Mouse (Mus musculus): ENCODE data around the gene Fgfr2.
A peak's percentile ranks its signal among the peaks of the same experiment; 100 is the strongest.

Fgfr2 gene

DNA sequence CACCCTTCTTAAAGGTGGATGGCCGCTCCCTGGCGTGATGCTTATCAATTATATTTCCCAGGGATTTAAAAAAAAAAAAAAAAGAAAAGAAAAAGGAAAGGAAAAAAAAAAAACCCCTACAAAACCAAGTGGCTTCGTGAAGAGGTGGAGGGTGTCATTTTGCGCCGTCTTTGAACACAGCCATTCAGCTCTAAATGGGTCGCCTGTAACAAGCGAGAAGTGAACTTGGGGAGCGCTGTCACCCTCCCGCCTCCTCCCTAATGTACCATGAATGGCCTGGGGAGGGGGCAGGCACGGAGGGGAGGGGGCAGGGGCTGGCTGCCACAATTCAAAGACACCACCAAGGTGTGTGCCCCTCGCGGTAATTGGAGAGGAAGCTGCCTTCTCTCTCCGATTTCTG lies 1478.6 kb downstream of the Fgfr2 start:
- no peak for DNase-seq

DNA sequence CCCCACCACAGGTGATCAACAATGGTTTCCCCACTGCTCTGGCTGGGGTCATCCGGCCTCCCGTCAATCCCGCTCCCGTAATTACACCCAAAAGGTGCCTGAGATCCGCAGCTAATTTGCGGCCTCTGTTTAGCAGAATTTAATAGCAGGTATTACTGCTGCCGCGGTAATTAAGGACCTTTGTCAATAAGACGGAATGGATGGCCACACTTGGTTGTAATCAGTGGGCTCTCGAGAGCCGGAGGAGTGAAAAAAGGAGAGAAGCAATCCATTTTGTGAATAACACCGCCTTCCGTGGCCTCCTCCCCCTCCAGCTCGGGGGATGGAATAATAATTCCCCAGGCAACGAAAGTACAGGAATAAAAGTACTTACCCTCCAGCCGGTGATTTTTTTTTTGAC lies 1479.1 kb downstream of the Fgfr2 start:
- DNase-seq, result no peak

DNA sequence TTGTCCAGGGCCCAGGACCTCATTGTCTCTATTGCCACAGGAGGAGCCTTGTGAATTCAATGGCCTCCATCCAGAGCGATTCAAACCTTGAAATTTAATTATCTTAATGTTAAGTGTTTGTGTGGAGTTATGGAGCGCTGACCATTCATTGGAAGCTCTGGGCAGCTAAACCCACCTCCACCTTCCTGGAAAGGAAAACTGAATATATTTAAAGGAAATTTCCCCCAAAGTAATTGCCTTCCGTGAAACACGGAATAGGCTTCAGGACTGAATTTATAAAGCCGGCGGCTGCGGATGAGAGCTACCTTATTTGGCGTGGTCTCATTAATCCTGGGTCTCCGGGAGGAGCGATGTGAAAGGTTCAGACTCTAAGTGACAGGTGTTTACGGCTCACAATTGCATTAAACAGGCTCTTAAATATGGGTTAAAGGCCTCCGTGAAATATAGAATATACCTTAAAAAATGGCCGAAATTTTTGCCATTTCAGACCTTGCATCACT lies 1479.8 kb downstream of the Fgfr2 start:
- DNase-seq, result no peak

DNA sequence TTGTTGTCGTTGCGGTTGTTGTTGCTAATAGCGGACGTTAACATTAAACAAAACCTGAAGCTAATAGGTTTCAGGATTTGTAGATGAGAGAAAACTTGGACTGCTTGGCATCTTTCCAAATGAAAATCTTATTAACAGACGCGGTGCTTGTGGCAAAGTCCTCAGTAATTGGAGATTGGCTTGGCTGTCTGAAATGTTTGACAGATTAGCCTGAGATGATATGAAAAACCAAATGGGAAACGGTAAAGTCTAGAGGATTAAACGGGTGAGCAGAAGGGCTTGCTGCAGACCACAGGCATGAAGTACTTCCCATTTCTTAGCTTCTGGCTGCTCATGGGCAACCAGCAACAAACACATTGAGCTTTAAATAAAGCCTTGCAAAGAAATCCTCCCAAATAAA lies 1493.6 kb downstream of the Fgfr2 start:
- DNase-seq, result no peak

DNA sequence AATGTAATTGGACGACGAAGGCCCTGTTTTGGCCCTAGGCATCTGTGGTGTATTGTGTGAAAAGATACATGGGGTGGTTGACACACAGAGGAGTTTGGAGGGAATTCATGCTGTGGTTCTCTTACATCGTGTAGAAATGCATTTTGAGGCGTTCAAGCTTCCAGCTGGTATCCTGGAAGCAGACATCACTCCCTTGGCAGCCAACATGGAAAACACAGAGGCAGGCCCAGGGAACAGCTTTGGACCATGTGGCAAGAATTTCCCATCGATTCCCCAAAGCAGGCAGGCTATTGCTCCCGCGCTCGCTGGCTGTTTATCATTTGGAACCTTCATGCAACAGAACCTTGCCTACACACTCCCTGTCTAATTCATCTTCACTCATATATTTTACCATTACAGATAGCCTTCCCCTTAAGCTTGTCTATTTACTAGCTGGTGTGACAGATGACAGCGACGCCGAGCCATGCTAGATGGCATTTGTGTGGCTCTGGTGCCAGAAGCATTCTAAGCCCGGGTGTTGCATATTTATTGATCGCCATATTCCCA lies 1494.2 kb downstream of the Fgfr2 start:
- DNase-seq, result no peak

DNA sequence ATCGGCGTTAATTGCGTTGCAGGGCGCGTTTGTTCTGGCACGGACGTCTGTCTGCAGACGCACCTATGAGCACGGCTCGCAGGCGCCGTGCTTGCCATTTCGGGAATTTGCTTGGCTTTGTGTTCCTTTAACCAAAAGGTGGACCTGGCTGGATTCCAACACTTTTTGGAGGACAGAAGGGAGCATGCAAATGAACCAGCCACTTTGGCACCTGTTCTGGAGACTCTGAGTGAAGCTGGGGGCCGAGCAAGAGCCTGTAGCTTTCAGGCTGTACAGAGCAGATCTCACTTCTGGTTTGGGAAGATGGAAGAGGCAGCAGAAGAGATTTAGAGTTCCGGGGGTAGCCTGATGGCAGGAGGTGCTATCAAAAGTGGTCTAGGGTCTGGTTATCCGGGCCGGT lies 1494.8 kb downstream of the Fgfr2 start:
- peak; percentile 5 for DNase-seq

DNA sequence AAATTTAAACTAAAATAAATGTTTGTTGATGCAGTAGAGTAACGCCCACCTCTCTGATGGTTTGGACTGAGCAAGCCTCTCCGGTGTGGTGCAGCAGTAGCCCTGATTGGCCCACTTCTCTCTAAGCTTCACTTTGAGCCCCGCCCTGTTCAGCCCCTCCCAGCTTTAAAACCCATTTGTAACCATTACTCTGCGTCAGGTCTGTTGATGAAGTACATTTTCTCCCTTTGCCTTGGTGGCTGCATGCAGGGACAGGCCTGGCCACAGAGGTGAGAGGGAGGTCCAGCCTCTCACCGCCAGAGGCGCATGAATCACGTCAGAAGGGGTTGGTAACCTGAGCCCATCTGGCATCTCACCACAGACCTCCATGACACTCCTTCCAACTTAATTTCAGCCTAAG lies 1513.5 kb downstream of the Fgfr2 start:
- DNase-seq, result no peak

DNA sequence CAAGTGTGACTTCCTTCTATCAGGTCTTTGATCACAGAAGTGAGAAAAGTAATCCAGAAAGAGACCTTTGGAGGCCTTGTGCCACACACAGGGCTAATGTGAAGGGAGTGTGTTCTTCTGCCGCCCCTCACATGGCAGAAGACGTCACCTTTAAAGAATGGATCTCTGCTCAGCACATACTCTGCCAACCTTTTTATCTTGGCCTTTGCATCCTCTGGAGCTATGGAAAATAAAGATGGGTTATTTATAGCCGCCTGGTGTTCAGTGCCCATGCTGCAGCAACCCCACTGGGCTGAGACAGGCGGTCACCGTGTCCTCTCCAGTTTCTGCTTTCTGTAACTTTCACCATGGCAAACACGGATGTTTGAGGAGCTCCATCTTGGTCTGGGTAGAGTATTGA lies 1515.1 kb downstream of the Fgfr2 start:
- DNase-seq, result no peak

DNA sequence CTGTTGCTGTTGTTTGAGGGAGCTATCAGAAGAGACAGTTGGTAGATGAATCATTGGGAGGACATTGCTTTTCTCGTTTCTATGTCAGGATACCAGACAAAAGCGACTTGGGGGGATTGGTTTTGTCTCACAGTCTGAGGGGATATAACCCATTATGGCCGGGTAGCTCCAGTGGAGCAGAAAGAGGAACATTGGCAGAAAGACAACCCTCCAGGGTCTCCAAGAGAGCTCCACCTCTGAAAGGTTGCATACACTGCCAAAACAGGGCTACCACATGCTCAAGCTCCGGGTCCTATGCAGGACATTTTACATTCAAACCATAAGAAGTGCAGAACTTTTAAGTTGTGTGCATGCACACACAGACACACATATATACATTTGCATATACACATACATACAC lies 1517.7 kb downstream of the Fgfr2 start:
- DNase-seq, result no peak

DNA sequence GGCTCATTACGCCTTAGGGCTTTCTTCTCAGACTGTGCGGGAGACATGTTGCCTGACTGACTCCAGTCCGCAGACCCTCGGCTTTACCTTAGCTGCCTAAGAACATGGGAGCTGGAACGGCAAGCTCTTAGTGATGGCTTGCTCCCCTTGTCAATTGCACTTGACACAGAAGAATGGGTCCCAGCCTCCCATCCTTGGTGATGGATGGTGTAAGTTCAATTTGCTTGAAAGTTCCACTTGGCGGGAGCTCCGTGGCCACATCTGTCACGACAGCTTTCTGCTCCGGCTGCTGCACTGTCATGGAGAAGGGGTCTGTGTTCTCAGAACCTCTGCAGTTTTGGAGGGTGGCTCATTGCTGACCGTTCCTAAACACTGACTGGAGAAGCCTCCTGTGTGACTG lies 1518.2 kb downstream of the Fgfr2 start:
- no peak for DNase-seq

DNA sequence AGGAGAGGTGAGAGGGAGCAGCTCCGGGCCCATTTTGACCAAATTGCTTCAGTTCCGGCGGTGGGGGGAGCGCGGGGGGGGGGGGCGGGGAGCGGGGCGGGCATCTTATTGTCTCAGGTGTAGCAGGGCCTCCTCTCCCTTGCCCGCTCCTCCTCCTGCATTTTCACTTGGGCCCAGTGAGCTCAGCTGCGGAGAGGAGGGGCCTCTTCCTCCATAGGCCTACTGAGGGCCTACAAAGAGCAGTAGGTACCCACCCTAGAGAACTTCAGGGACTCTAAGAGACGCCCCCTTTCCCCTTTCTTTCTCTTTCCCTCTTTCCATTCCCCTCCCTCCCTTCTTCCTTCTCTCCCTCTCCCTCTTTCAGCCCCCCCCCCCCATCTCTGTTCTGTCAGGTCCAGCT lies 1520.0 kb downstream of the Fgfr2 start:
- DNase-seq, result no peak

DNA sequence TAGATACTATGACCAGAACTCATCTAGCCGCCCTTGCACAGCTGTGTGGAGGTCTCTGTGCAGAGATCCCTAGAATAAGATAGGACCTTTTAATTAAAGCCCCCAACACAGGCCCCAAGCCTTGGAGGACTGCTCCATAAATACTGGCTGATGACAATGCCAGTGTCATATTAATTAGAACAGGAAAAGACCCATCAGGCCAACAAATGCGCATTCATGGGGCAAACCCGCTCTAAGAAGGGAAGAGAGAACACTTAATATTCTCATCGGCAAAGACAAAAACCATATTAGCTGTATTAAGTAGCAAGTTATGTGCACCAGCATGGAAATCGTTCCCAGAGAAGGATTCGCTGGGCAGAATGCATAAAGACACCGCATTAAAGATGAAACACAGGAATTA lies 1521.0 kb downstream of the Fgfr2 start:
- DNase-seq, result no peak

DNA sequence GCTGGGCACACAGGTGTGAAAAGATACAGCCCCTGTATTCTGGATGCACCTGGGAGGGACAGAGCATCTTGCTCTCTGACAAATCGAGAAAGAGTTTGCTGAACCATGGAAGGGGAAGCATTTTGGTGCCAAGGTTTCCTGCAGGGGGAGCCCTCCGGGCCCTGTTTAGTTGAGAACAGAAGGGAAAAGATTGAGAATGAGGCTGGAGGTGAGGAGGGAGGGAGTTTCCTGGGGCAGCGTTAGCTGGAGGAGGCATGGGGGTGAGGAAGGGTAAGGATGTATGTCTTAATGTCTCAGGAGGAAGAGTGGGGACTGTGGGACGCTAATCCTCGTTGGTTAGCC lies 1524.7 kb downstream of the Fgfr2 start:
- peak; percentile 4 for DNase-seq

DNA sequence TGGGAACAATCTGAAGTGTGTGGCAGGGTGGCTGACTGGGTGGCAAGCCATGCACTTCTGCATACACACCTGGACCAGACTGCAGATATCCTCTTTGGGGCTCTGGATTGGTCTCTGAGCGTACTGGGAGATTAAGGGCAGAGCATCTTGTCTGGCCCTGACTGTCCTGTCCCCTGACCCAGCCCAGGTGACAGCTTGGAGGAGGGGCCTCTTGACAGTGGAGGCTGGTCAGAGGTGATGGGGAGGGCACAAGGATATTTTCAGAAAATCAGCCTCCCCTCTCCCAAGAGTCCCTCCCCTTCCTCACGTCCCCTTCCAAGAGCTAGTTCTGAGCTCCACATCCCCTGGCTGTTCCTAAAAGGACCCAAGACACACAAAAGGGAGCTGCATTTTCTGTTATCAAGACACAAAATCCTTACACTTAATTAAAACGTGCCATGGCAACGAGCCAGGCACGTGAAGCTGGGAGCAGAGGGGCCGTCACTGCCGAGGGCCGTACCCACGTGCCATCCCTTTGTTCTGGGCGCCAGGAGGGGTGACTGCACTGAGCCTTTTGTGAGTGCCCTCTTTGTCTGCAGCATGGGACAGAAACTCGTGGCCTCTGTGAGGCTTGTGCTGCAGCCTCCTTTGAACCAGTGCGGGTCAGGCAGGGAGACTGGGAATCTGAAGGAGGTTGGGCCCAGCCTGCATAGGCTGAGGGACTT lies 1525.2 kb downstream of the Fgfr2 start:
- no peak for DNase-seq

DNA sequence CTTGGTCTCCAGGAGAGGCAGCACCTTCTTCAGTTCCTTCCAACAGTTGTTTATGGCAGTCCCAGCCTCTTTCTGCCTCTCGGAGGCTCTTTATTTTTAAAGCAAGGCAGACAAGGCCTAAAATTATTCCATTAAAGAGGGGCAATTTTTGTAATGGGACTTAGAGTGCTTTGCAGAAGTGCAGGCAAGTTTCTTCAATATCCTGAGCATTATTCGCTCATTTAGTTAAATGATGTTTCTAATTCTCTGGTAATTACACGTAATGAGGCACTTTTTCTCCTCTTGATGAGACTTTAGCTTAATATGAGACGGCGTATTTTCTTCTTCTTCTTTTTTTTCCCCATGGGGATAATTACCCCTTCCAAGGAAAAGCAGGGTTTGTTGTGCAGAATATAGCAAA lies 1537.6 kb downstream of the Fgfr2 start:
- no peak for DNase-seq

DNA sequence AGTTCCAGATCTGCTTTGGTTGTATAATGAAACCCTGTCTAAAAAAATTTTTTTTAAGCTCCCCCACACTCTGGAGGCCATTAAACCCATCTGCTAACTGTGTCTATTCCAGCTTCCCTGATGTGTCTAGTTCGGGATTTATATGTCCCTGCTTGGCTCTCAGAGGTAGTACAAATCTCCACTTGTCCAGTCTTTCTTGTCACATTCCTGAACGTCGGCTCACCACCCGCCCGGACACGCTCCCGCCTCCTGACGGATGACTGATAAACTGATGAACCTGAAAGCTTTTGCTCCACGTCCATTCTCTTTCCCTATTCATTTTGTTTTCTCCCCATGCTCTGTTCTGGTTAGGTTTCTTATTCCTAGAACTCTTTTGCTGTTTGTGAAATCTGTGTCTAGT lies 1541.0 kb downstream of the Fgfr2 start:
- no peak for DNase-seq

DNA sequence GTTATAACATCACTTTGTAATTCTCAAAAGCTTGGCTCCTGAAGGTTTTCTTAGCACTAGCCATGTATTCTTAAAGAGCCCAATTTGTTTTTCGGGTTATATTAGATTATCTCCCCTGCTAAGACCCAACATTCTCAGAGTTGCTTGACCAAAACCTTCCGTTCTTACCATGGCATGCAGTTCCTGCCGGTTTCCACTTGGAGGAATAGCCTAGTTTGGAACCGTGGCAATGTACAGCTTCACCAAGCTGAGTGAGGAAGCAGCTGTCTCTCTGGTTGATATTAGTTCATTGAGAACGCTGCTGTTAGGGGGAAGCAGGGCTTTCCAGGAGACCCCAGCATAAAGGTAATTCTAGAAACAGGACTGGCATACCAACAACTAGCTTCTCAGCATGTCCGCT lies 1547.9 kb downstream of the Fgfr2 start:
- DNase-seq, result no peak

DNA sequence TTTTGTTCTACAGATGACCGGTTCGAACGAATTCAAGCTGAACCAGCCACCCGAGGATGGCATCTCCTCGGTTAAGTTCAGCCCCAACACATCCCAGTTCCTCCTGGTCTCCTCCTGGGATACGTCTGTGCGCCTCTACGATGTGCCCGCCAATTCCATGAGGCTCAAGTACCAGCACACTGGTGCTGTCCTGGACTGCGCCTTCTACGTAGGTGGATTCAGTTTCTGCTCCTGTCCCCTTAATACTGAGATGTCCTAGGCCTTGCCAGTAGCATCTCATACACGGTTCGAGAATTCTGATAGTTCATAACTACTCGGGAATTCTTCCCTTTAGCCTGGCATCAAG lies 1562.5 kb downstream of the Fgfr2 start:
- DNase-seq, result no peak

DNA sequence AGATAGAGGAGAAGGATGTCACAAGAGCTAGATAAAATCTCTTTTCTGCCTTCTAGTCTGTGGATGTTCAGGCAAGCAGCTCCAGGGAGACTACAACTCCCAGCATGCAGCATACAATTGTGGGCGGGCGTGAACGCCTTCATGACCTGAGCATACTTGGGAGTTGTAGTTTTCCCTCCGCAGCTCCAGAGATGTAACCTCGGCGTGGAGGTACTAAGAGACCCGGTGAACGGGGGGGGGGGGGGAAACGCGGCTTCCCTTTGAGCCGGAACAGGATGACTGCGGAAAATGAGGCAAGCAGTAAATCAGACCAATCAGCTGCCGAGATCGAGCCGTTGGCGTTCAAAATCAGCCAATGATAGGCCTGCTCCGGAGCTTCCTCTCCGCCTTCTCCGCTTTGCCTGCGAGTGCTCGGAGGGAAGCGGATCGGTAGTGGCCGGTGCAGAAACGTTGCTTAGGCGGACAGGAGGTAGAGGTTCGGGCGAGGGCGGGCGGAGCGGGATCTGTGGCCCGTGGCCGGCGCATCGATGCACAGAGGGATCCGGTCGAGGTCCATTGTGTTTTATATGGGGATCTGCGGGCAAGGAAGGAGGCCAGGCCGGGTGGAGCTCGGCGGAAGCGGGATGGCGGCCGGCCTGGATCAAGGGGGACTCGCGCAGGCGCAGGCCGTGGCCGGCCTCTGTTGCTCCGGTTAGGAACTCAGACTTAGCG lies 1563.0 kb downstream of the Fgfr2 start, which contains the start of gene Bub3:
Gene Bub3 (plus strand): TSS at position 237 of the 711 bp plus-strand sequence.
- peak; percentile 88 for DNase-seq

DNA sequence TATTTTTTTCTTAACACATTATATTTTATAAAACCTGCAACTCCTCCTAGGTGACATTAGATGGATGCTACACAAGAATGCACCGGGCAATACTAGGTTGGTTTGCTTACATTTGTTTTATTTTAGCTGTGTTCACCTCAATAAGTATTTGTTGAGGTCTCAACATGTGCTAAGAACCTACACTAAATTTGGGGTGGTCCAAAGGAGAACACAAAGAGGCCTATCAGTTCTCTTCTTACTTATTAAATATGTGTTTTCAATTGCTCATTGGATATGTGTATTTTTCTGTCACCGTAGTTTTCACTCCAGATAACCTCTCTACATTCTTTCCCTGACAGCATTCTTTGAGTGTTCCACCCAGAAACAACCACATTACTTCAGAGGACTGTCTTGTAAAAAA lies 1565.4 kb downstream of the Fgfr2 start:
- no peak for DNase-seq

DNA sequence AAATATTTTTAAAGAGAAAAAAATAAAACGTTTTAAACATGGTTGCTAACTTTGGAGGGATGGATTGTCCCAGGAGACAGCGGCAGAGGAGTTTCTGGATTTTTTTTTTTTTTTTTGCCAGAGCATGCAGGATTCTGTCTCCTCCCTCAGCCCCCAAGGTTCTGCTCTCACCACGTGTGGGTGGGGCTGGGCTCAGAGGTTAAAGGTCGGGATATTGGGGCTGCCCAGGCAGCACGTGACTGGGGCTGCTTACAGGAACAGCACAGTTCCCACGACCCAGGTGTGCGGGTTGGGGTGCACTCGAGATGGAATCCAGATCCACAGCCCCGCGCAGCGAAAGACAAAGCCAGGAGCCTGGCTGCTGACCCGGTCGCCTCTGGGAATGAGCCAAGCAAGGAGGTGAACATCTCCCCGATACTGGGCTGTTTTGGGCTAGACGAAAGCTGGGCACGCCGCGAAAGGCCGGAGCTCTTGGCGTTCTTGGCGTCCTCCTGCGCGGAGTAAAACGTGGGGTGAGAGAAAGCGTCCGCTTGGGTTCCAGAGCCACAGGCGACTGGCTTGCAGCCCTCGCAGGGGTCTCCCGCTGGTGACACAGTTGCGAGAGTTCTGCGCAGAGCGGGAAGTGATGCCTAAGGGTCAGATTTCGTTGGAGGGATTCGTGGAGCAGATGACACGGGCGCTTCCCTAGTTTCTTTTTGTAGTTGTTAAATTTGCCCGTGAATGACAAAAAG lies 1566.4 kb downstream of the Fgfr2 start:
- no peak for DNase-seq

DNA sequence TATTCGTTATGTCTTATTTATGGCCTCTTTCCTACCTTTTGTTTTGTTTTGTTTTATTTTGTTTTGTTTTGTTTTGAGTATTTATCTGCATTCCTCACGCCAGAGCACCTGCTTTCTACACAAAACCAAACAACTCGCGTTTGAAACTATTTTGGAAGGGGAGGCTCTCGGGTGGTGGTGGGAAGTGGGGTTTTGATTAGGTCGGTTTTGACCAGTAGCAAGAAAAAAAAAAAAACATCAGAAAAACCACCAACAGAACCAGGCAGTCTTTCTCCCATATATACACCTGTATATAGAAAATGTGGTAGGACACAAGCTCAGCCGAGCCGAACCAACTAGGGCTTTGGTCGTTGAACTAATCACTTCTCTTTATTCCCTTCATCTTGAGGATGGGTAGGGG lies 1567.0 kb downstream of the Fgfr2 start:
- no peak for DNase-seq

DNA sequence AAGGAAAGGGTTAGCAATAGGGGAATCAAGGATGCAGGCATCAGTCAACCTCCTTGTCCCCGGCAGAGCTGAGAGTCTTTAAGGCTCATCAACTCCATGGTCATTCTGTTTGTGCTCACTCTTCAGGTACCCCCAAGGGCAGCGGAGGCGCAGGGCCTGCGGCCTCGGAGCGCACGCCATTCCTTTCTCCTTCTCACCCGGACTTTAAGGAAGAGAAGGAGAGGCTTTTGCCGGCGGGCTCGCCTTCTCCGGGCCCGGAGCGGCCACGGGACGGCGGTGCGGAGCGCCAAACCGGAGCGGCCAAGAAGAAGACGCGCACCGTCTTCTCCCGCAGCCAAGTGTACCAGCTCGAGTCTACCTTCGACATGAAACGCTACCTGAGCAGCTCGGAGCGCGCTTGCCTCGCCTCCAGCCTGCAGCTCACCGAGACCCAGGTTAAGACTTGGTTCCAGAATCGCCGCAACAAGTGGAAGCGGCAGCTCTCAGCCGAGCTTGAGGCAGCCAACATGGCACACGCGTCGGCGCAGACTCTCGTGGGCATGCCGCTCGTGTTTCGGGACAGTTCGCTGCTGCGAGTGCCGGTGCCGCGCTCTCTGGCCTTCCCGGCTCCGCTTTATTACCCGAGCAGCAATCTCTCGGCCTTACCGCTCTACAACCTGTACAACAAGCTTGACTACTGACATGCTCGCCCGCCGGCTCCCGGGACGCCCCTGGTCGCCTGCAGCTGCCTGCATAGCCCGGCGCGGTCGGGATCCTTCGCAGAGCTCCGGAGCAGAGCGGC lies 1567.7 kb downstream of the Fgfr2 start:
- no peak for DNase-seq

Measured in cerebellum, adult 11 months (tissue).